Mouse (Mus musculus) midbrain, postnatal 0 days (tissue): ENCODE results near the gene Sema5a. TPM values are rescaled to one million over a fixed set of nuclear protein-coding genes. Genes with fewer than 3 reads are reported as not detected.

Experiments used
- ATAC-seq: fragments of 200-750 bp; cut with Nextera tagmentation; 2 replicates; pipeline ENCODE4 v1.8.0; 2017; ENCODE audit warnings: moderate number of reproducible peaks, mild to moderate bottlenecking, moderate TSS enrichment, moderate library complexity; ENCODE audit not compliant: low FRiP score
- DNase-seq: peaks from one replicate; pipeline ENCODE4 v3.0.0-alpha.2; 2015; ENCODE audit warnings: low spot score
- H3K27ac ChIP-seq: fragments of 300-500 bp; sonication (generic); 2 replicates; pipeline ENCODE4 v1.5.1; 2014; ENCODE audit warnings: low read depth, mild to moderate bottlenecking, low read length, mixed read lengths
- H3K27me3 ChIP-seq: fragments of 300-500 bp; sonication (generic); 2 replicates; pipeline ENCODE4 v1.6.1; 2014; ENCODE audit warnings: low read length, control low read depth, mixed read lengths; ENCODE audit not compliant: insufficient read depth
- H3K36me3 ChIP-seq: fragments of 300-500 bp; sonication (generic); 2 replicates; pipeline ENCODE4 v1.6.1; 2014; ENCODE audit warnings: low read length, control low read depth, mixed read lengths; ENCODE audit not compliant: insufficient read depth
- H3K4me1 ChIP-seq: fragments of 300-500 bp; sonication (generic); 2 replicates; pipeline ENCODE4 v1.6.1; 2014; ENCODE audit warnings: mild to moderate bottlenecking, control low read depth, antibody characterized with exemption, low read length, mixed read lengths; ENCODE audit not compliant: insufficient read depth
- H3K4me2 ChIP-seq: fragments of 300-500 bp; sonication (generic); 2 replicates; pipeline ENCODE4 v1.6.1; 2014; ENCODE audit warnings: low read depth, mild to moderate bottlenecking, low read length, mixed read lengths; ENCODE audit not compliant: poor library complexity, severe bottlenecking
- H3K4me3 ChIP-seq: fragments of 300-500 bp; sonication (generic); 2 replicates; pipeline ENCODE4 v1.5.1; 2014; ENCODE audit warnings: low read depth, mild to moderate bottlenecking, low read length, moderate library complexity
- H3K9ac ChIP-seq: fragments of 300-500 bp; sonication (generic); replicated peaks from 2 replicates; pipeline ENCODE4 v1.6.1; 2014; ENCODE audit warnings: mild to moderate bottlenecking, low read length, moderate library complexity, mixed read lengths; ENCODE audit not compliant: poor library complexity, severe bottlenecking
- H3K9me3 ChIP-seq: fragments of 300-500 bp; sonication (generic); 2 replicates; pipeline ENCODE4 v1.6.1; 2016; ENCODE audit warnings: low read length, control low read depth
- CTCF ChIP-seq: IDR thresholded peaks from 2 replicates; pipeline ENCODE4 v1.5.1; 2016; ENCODE audit warnings: antibody characterized with exemption, mild to moderate bottlenecking
- WGBS: fragments of 180-500 bp; shearing (Covaris S2); extraction: QIAGEN DNeasy Blood & Tissue Kit; methylation state at CpG from one replicate; pipeline ENCODE4 v1.1.7; 2014; 5-methylcytosine and 5-hydroxymethylcytosine counted together
- polyA plus RNA-seq: library from polyadenylated mRNA; unstranded; fragments of >200 nt; fragmentation: Nextera tagmentation; extraction: Ambion mirVana; gene quantifications from 2 replicates; pipeline ENCODE4 v1.2.1, GENCODE M21; 2015
- total RNA-seq: library from RNA; depleted of rRNA; stranded (reverse); fragments of >200 nt; gene quantifications from 2 replicates; pipeline ENCODE4 v1.2.3, GENCODE M21; 2014

Sema5a gene
- total and polyA plus RNA-seq, 2 experiments from 2014 or later = 5.8 to 26.5 TPM

DNA sequence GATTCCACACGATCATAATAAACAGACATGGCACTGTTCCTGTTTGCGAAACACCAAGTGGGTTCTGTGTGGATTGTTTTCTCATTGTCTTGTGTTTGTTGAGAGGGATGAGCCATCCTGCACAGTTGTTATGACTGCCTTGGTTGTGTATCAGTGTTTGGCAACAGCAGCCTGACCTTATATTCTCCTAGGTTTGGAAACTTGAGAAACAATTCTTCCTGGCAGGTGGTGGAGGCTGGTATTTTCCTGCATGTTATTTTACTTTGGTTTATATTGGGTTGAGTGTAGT lies 292.8 kb downstream of the Sema5a start:
- no peaks in the 10 kb centered on the region for H3K9me3 ChIP-seq
- H3K4me1 ChIP-seq = no peaks in the 10 kb centered on the region
- no peaks in the 10 kb centered on the region for H3K36me3 ChIP-seq
- no peaks in the 10 kb centered on the region for H3K27me3 ChIP-seq
- no peak for DNase-seq
- H3K9ac ChIP-seq = no peak overlapping the region
- TF ChIP-seq CTCF = no peak
- 82% methylated on average over 2 of the region's 2 CpGs for WGBS
- ATAC-seq = no peak
- H3K27ac ChIP-seq = no peak overlapping the region
- no peak overlapping the region for H3K4me3 ChIP-seq
- H3K4me2 ChIP-seq = no peak overlapping the region

DNA sequence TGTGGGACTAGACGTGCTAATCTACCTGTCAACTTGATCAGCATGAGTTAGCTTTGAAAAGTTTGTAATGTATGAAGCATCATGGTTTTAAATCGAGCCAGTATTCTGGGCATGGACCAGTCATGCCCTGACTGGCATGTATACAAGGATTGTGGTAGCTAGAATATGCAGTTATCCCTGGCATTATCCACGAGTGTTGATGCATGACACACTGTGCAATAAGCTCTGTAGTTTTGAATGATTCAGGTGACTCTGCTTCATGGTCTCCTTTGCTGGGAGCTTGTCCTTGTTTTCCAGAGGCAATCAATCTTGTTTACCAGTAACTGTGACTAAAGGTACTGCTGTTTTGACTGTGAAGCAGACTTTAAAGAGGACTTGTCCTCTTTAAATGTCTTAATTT lies 293.5 kb downstream of the Sema5a start:
- Histone ChIP-seq H3K4me3 (no peak overlapping the region), H3K27ac (no peak overlapping the region), H3K4me1 (no peaks in the 10 kb centered on the region), H3K9ac (no peak overlapping the region), H3K4me2 (no peak overlapping the region), H3K36me3 (no peaks in the 10 kb centered on the region), H3K9me3 (no peaks in the 10 kb centered on the region), H3K27me3 (no peaks in the 10 kb centered on the region)
- ATAC-seq (no peak), DNase-seq (no peak)
- 72% methylated on average over 3 of the region's 3 CpGs for WGBS
- TF ChIP-seq CTCF = no peak

DNA sequence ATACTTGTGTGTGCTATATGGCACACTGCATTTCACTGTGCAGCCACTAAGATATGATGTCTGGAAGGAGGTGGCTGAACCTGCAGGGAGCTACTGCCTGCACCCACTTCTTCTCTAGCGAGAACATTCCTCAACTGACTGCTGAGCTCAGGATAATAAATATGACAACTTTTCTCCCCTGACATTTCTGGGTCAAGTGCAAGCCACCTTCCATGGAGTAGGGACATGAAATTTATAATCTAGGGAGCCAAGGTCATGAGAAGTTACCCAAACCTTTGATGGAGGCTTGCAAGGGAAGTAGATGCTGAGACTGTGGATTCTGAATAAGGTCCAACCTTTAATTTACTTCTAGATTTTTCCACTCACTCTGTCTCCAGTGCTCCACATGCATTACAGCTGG lies 298.1 kb downstream of the Sema5a start:
- H3K4me1 ChIP-seq = no peaks in the 10 kb centered on the region
- DNase-seq (no peak), ATAC-seq (no peak)
- no peaks in the 10 kb centered on the region for H3K36me3 ChIP-seq
- H3K4me2 ChIP-seq = no peak overlapping the region
- H3K9ac ChIP-seq = no peak overlapping the region
- no peak for TF ChIP-seq CTCF
- WGBS = 83% methylated on average over 1 of the region's 1 CpGs
- no peak overlapping the region for H3K27ac ChIP-seq
- no peaks in the 10 kb centered on the region for H3K9me3 ChIP-seq
- no peak overlapping the region for H3K4me3 ChIP-seq
- no peaks in the 10 kb centered on the region for H3K27me3 ChIP-seq

DNA sequence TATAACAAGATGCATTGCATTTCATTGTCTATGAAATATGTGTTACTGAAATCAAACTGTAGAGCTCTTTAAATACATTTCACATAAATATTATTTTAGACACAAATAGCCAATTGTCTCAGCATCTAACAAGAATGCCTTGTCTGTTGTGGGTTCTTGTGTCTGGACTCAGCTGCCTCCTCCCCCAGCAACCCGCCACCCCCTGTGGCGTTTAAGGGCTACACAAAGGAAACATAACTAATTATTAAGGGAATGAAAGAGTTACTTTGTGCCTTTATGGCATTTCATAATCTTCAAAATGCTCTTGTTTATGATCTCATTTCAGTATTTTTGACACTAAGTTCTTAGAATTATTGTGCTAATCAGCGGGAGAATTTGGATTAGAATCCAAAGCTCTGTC lies 298.6 kb downstream of the Sema5a start:
- Histone ChIP-seq H3K27me3 (no peaks in the 10 kb centered on the region), H3K27ac (no peak overlapping the region), H3K4me2 (no peak overlapping the region), H3K9ac (no peak overlapping the region), H3K4me1 (no peaks in the 10 kb centered on the region), H3K9me3 (no peaks in the 10 kb centered on the region), H3K4me3 (no peak overlapping the region), H3K36me3 (no peaks in the 10 kb centered on the region)
- WGBS = 92% methylated on average over 3 of the region's 3 CpGs
- ATAC-seq (no peak), DNase-seq (no peak)
- TF ChIP-seq CTCF = no peak

DNA sequence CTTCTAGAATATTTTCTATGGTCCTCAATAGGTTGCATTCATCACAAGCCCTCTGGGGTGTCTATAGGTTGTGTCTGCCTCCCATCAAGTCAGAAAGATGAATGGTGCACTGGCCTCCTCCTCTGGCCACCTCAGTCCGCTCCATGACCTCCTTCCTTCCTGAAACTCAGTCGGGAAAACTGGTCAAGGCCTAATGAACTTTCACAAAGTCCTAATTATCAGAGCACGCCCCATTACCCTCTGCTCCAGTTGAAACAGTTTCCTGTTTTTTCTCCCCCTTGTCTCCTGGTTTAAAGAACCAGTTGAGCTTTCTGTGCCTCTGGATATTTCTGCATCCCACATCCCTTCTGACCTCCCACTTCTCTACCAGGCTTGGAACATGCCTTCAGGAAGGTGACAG lies 300.8 kb downstream of the Sema5a start:
- no peak overlapping the region for H3K27ac ChIP-seq
- no peaks in the 10 kb centered on the region for H3K27me3 ChIP-seq
- no peaks in the 10 kb centered on the region for H3K4me1 ChIP-seq
- WGBS = 78% methylated on average over 3 of the region's 3 CpGs
- H3K9me3 ChIP-seq = no peaks in the 10 kb centered on the region
- no peak overlapping the region for H3K4me3 ChIP-seq
- ATAC-seq = no peak
- no peak overlapping the region for H3K9ac ChIP-seq
- H3K36me3 ChIP-seq = no peaks in the 10 kb centered on the region
- DNase-seq = no peak
- TF ChIP-seq CTCF = no peak
- no peak overlapping the region for H3K4me2 ChIP-seq

DNA sequence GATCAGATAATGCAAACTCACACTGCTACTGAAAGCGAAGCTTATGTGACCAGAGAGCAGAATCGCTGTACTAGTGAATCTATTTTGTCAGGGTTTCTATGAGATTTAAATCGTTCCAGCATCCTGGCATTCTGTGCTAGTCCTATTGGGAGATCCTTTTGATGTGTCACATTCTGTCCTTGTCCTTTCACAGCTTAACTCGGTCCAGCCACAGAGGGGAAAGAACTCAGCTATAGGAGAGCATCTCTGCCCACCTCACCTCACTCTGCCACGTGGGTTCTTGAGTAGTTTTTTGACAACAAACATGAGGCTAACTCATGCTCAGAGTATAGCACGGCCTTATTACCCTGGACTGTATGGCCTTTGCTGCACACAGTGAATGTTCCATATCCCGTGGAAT lies 302.1 kb downstream of the Sema5a start:
- Histone ChIP-seq H3K36me3 (no peaks in the 10 kb centered on the region), H3K4me3 (no peak overlapping the region), H3K4me2 (no peak overlapping the region), H3K9me3 (no peaks in the 10 kb centered on the region), H3K4me1 (no peaks in the 10 kb centered on the region), H3K9ac (no peak overlapping the region), H3K27ac (no peak overlapping the region), H3K27me3 (no peaks in the 10 kb centered on the region)
- no peak for DNase-seq
- TF ChIP-seq CTCF = no peak
- WGBS = 64% methylated on average over 7 of the region's 7 CpGs
- no peak for ATAC-seq

DNA sequence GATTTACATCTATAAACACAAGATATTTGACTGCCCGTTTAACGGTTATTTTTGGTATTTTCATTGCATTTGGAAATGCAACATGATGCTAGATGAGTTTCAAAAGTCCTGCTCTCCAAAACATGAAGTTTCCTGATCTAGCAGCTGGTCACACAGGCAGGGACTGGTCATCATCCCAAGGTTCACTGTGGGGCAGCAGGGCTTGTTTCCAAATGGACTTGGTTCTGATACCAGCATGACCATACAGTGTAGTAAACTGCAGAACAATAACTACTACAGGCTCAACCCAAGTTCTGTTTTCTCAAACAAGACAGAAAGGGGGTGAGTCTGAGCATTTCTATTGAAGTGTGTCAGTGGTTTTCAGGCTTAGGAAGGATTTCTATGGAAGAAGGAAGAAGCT lies 314.3 kb downstream of the Sema5a start:
- no peak for TF ChIP-seq CTCF
- no peaks in the 10 kb centered on the region for H3K27me3 ChIP-seq
- H3K36me3 ChIP-seq = no peaks in the 10 kb centered on the region
- no peaks in the 10 kb centered on the region for H3K9me3 ChIP-seq
- H3K27ac ChIP-seq = no peak overlapping the region
- ATAC-seq (no peak), DNase-seq (no peak)
- H3K4me2 ChIP-seq = no peak overlapping the region
- H3K4me1 ChIP-seq = no peaks in the 10 kb centered on the region
- 97% methylated on average over 2 of the region's 2 CpGs for WGBS
- H3K9ac ChIP-seq = no peak overlapping the region
- no peak overlapping the region for H3K4me3 ChIP-seq
